Mouse (Mus musculus) thymus, adult 2 months (tissue): ENCODE measurements at regions not wholly inside any gene's neighbourhood (a gene's known extent, or its start where the extent isn't known, plus 50 kb on each side); places are given as distances from the start of the nearest gene placed in this dataset.

Experiments
- DNase-seq: peaks from one replicate; pipeline ENCODE4 v3.0.0; 2021
- H3K27ac ChIP-seq: fragments of 200-500 bp; 2 replicates; pipeline ENCODE4 v1.5.1; 2012; ENCODE audit warnings: low read length, control low read depth; ENCODE audit not compliant: control insufficient read depth, insufficient read depth
- H3K27me3 ChIP-seq: fragments of 200-500 bp; 2 replicates; pipeline ENCODE4 v1.6.1; 2012; ENCODE audit warnings: mild to moderate bottlenecking, low read length, moderate library complexity, mixed read lengths; ENCODE audit not compliant: control insufficient read depth, insufficient read depth
- H3K36me3 ChIP-seq: fragments of 200-500 bp; 2 replicates; pipeline ENCODE4 v1.6.1; 2012; ENCODE audit warnings: mild to moderate bottlenecking, low read length, moderate library complexity; ENCODE audit not compliant: control insufficient read depth, insufficient read depth
- H3K4me1 ChIP-seq: fragments of 200-500 bp; replicated peaks from 2 replicates; pipeline ENCODE4 v1.6.1; 2012; ENCODE audit warnings: low read length; ENCODE audit not compliant: control insufficient read depth, insufficient read depth
- H3K4me3 ChIP-seq: fragments of 200-500 bp; 2 replicates; pipeline ENCODE4 v1.5.1; 2012; ENCODE audit warnings: mild to moderate bottlenecking, low read length, control low read depth, moderate library complexity; ENCODE audit not compliant: control insufficient read depth, insufficient read depth
- CTCF ChIP-seq: fragments of 200-500 bp; IDR thresholded peaks from 2 replicates; pipeline ENCODE4 v1.5.1; 2012; ENCODE audit warnings: mild to moderate bottlenecking, control low read depth, low read length, moderate library complexity, borderline replicate concordance; ENCODE audit not compliant: control insufficient read depth, poor library complexity, insufficient read depth; ENCODE audit errors: extremely low read depth
- POLR2A ChIP-seq: fragments of 200-500 bp; IDR thresholded peaks from 2 replicates; pipeline ENCODE4 v1.6.1; 2012; ENCODE audit warnings: mild to moderate bottlenecking, low read length, control low read depth, moderate library complexity; ENCODE audit not compliant: control insufficient read depth, poor library complexity, insufficient read depth; ENCODE audit errors: extremely low read depth
- WGBS: fragments of 180-500 bp; shearing (Covaris S2); methylation state at CpG from one replicate; pipeline ENCODE4 v1.1.7; 2018; 5-methylcytosine and 5-hydroxymethylcytosine counted together

- 15% methylated on average over 5 of the region's 5 CpGs for WGBS
- Histone ChIP-seq H3K36me3 (no peaks in the 10 kb centered on the region), H3K4me1 (no peaks in the 10 kb centered on the region), H3K27me3 (no peaks in the 10 kb centered on the region), H3K27ac (no peak overlapping the region), H3K4me3 (no peak overlapping the region)
- DNase-seq = no peak
- TF ChIP-seq POLR2A (no peak), CTCF (no peak)
These were observed 200.1 kb upstream of the Tank start for GRCm38 (mm10) chr2:61378297-61378696.

- H3K36me3 ChIP-seq = no peaks in the 10 kb centered on the region
- WGBS = 91% methylated on average over 8 of the region's 8 CpGs
- H3K4me1 ChIP-seq = no peaks in the 10 kb centered on the region
These were observed 200.6 kb upstream of the Tank start for GRCm38 (mm10) chr2:61377756-61378155.

GRCm38 (mm10) chr2:61362606-61363005 lies 215.8 kb upstream of the Tank start:
- no peak for DNase-seq
- H3K4me3 ChIP-seq = no peak overlapping the region
- H3K4me1 ChIP-seq = no peaks in the 10 kb centered on the region
- H3K36me3 ChIP-seq = no peaks in the 10 kb centered on the region
- 98% methylated on average over 4 of the region's 4 CpGs for WGBS
- H3K27ac ChIP-seq = no peak overlapping the region
- TF ChIP-seq POLR2A (no peak), CTCF (no peak)
- H3K27me3 ChIP-seq = no peaks in the 10 kb centered on the region

More at GRCm38 (mm10) chr2:61377756-61378155, 200.6 kb upstream of the Tank start:
- no peaks in the 10 kb centered on the region for H3K27me3 ChIP-seq
- DNase-seq = no peak
- H3K4me3 ChIP-seq = no peak overlapping the region
- TF ChIP-seq POLR2A = no peak
- TF ChIP-seq CTCF = no peak
- no peak overlapping the region for H3K27ac ChIP-seq

GRCm38 (mm10) chr2:61361394-61361793 lies 217.0 kb upstream of the Tank start:
- WGBS = 92% methylated on average over 2 of the region's 2 CpGs
- H3K27me3 ChIP-seq = no peaks in the 10 kb centered on the region
- no peak for DNase-seq
- H3K27ac ChIP-seq = no peak overlapping the region
- TF ChIP-seq CTCF (no peak), POLR2A (no peak)
- H3K4me1 ChIP-seq = no peaks in the 10 kb centered on the region
- H3K4me3 ChIP-seq = no peak overlapping the region
- H3K36me3 ChIP-seq = no peaks in the 10 kb centered on the region

GRCm38 (mm10) chr2:61354104-61354503 lies 224.3 kb upstream of the Tank start:
- Histone ChIP-seq H3K27ac (no peak overlapping the region), H3K27me3 (no peaks in the 10 kb centered on the region), H3K4me1 (no peaks in the 10 kb centered on the region), H3K36me3 (no peaks in the 10 kb centered on the region), H3K4me3 (no peak overlapping the region)
- DNase-seq = no peak
- 69% methylated on average over 8 of the region's 8 CpGs for WGBS
- TF ChIP-seq CTCF (no peak), POLR2A (no peak)

- DNase-seq = no peak
- no peak for TF ChIP-seq CTCF
- no peak for TF ChIP-seq POLR2A
- WGBS = 97% methylated on average over 3 of the region's 3 CpGs
These were observed 230.9 kb upstream of the Tank start for GRCm38 (mm10) chr2:61347451-61347850.

More at GRCm38 (mm10) chr2:61347451-61347850, 230.9 kb upstream of the Tank start:
- Histone ChIP-seq H3K27me3 (no peaks in the 10 kb centered on the region), H3K4me1 (peaks cover 4% of the 10 kb centered on the region; the same call in 1 of the 2 replicates), H3K36me3 (no peaks in the 10 kb centered on the region), H3K4me3 (no peak overlapping the region), H3K27ac (no peak overlapping the region)
